Mouse (Mus musculus): ENCODE results near the gene Dpysl4.

Gene Dpysl4

DNA sequence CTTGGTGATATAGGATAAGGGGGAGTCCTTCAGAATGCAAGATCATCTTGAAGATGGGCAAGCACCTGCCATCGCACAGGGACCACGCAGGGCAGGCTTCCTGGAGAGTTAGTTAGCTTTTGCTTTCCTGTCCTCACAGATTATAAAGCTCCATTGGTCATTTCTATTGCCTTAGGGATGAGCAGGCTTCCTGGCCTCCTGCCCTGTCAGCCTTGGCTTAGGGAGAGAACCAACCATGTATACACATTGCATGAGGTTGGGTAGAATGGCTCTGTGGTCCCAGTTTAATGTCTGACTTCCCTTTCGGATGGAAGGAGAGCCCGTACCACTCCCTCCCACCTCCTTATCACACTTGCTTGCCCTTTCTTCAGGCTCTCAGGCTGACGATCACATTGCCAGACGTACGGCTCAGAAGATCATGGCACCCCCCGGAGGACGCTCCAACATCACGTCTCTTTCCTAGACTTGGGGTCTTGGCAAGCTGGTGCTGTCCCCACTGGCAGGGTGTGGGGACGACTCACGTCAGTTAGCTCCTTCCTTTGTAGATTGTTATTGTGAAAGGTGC is 14.8 kb downstream of the Dpysl4 start:
- no peak for DNase-seq

DNA sequence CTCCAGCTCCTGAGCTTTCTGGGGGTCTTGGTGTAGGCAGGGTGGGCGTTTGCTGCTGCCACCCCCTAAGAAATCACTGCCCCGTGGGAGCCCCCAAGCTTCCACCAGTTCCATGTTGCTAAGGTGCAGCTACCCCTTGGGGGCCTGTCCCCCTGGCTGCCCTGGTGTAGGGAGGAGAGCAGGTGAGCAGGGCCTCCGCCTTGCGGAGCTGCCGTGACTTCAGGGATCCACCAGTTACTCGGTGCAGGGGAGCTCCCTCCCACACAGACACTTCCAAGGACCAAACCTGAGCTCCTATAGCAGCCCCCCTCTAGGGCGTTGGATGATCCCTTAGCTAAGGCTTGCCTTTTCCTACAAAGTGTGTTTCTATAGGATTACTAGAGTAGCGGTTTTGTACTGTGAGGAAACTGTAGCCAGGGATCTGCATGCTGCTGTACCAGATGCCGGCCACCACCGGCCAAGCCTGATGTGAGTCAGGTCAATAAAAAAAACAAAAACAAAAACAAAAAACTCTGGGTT is 15.5 kb downstream of the Dpysl4 start:
- DNase-seq, result no peak

DNA sequence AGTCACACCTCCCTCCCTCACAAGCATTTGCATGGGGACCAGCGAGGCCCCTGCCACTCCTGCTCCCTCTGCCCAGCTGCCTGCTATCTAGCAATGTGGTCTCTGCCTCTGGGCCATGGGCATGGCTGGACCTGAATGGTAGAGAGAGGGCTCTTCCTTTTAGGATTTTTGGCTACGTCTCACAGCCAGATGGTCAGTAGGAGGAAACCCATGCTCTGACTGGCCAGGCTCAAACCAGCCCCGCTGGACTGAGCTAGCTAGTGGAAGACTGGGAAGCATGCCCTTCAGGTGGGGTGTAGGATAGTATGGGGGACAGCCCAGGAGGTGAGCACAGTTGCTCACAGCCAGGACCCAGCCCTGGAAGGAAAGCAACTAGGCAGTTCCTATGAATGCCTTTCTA is 16.0 kb downstream of the Dpysl4 start:
- no peak for DNase-seq

DNA sequence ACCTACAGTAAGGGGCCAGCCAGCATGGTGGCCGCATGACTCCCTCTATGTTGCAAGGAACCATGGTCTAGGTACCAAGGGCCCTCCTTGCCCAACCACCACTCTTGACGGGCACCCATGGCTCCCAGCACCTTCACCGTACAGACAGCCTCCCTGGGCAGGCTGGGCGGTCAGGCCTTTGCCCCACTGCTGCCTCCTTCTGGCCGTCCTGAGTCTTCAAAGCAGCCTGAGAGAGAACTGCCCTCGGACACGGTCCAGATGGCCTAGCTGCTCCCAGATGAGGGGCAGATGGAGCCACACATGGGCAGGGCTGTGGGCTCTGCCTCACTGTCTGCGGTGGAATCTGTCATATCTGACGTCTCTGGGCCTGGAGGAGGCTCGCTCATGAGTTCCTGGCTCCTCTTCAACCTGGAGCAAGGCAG is 18.2 kb downstream of the Dpysl4 start:
- DNase-seq, result no peak

DNA sequence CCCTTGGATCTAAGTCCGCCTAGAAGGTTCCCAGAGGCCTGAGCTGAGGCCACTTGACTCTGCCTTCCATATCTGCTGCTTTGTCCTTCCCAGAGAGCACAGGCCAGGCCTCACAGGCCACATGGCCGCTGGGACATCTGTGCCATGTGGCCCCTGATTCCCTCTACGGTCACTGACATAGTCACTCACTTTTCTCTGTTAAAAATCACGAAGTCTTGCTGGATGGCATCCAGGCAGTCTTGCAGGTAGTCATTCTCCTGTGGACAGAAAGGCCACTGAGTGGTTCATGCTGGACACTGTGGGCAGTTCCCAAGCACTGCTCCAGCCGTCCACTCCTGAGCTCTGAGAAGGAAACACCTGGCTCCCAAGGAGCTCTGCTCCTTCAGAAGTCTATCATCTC is 19.3 kb downstream of the Dpysl4 start:
- DNase-seq, result no peak

DNA sequence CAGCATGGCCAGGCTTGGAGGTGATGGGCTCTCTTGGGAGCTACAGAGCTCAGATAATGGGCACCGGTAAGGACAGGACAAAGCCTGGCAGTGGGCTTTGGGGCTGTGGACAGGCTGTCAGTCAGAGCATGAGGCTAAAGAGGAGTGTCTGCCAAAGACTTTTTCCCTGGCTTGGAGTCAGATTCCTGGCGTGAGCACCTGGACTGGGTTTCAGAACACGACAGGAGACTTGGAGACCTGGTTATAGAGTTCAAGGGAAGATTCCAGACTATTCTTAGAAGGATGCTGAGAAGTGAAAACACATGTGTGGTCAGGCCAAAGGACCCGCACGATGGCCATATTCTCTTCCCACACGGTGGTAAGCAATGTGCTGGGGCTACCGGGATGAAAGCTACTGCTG is 19.9 kb downstream of the Dpysl4 start:
- no peak for DNase-seq

DNA sequence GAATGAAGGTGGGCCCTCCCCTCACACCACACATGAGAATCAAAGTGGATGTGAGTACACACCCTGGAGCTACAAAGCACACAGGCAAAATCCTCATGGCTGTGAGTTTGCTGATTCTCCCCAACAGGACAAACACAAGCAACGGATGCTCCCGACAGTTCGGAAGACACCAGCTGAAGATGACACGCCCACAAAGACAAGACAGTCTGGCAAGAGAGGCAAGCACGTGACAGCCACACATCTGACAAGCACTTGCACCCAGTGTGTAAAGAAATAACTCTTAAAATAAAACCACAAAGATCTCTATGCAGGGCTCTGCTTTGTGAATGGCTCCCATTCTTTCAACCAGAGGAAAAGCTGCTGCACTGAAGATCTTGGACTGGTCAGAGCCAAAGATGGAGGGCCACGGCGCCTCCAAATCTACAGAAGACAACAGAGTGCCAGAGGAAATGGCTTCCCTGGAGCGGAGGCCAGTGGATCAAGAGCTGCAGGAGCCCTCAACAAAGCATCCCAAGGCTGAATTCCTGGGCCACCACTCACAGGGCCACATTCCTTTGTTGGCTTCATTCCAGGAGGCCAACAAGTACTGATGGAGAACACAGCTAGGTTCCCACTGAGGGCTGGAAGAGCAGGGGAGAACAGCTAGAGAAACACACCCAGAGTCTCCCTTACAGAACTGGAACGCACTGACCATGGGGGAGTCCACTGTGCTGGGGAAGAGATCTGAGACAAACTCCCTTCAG is 22.3 kb downstream of the Dpysl4 start:
- no peak for DNase-seq

DNA sequence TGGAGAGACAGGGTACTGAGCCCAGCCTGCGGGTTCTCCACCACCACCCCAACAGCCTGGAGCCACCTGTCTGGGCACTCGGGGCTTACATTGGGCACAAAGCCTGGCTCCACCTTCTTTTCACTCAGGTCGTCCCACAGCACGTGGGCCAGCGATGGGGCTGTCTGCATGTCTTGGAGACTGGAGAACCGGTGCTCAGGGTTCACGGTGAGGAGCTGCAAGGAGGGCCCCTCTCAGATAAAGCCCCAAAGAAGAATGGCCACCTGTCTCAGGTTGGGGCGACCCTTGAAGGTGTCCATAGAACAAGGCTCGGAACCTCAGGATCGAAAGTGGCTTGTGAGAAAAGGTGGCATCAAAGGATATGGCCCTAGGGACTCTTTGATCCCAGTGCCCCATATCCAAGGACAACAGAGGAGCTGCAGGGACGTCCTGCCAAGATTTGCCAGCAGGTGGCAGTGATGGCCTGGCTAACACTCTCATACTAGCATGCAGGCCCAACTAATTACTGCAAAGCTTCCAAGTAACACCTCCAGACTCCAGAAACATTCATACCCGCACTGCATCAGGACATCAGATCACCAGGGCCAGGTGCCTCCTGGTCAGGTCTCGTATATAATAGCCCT is 33.5 kb downstream of the Dpysl4 start:
- peak in 1 of 2 experiments; percentile 11 for DNase-seq

DNA sequence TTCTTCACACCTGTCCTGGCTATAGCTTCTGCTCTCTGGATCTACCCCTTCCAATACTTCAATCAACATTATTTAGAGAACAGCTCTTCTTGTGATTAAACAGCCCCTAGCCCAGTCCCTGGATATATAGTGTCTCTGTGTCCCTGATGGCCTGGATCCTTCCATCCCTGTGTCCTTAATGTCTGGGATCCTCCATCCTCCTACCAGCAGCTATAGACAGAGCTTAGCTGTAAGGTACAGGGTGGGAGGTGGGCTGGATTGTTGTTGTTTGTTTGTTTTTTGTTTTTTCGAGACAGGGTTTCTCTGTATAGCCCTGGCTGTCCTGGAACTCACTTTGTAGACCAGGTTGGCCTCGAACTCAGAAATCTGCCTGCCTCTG is 34.0 kb downstream of the Dpysl4 start:
- DNase-seq, result no peak

DNA sequence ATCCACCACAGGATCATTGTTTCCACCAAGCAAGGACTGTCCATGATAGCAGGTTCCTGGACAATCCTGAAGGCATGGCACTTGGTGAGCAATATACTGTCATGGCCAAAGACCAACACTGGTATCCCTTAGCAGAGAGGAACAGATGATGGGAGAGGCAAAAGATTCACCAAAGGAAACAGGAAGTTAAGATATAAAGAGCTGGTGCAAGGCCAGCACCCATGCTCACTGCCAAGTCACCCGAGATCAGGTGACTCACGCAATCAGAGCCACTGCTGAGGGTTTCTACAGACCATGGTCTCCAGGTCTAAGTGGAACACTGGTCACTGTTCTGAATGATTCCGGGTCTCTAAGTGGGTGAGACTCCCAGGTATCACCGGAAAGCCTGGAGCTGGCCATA is 40.1 kb downstream of the Dpysl4 start:
- DNase-seq, result no peak

DNA sequence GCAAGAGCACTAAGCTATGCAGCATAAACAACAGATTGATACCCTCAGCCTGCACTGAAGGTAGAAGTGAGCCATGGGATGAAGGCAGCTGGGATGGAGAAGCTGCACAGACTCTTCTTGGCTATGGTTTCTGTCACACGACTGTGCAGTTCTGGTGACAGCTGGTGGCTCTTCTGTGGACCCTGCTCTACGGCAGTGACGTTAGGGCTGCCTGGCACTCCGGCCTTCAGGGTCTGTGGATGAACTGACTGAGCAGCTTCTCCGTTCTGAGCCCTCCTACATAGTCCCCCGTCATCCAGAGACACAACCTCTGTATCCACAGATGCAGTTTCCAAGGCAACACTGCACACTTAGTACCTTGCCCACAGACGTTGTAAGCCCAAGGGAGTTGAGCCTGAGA is 40.7 kb downstream of the Dpysl4 start:
- DNase-seq, result no peak

DNA sequence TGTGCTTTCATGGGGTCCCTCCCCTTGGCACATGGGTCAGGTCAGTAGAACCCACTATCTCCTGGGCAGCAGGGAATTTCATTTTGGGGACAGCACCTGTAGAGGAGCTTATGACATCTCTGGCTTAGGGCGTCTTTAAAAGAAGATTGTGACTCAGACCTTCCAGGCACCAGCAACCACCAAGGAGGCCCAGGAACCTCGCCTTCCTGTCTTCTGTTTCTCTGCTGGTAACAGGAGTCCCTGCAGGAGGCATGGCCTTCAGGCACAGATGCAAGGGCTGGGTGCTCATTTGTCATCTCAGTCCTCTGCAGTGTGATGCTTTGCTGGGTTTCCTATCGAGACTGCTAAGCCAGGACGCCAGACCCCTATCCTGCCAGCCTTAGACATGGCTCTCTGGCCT is 43.2 kb downstream of the Dpysl4 start:
- no peak for DNase-seq

DNA sequence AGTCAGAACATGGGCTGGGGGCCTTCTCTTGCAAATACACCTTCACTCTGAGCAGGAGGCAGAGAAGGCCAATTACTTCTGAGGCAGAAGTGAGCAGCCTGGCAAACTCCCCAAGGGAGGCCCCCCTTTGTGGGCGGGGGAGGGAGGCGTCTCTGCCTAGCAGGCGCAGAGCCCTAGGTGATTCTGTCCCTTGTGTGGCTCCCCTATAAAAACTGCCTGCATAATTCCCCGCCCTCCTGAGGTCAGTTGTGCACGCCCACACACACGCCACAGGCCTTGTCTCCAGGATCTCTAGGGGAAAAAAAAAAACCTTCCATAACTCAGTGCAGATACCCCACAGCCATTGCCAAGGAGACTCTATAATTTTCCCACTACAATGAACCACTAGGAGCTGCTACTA is 44.6 kb downstream of the Dpysl4 start:
- no peak for DNase-seq

DNA sequence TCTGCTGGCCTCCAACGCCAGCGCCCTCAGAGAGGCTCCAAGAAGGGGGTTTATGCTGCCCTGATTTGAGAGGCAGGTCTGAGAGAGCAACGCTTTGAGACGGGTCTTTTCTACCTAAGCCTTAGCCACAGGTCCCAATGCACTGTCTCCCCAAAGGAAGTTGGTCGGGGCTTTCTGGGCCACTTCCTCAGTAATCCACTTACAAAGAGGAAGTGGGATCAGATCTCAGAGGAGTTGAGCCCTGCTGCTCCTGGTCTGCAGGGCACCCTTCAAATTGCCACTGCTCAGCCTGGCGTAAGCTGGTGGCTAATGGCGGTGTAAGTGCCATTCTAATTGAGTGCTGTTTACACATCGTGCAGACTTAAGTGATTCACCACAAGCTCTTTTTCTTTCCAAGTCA is 45.7 kb downstream of the Dpysl4 start:
- no peak for DNase-seq

DNA sequence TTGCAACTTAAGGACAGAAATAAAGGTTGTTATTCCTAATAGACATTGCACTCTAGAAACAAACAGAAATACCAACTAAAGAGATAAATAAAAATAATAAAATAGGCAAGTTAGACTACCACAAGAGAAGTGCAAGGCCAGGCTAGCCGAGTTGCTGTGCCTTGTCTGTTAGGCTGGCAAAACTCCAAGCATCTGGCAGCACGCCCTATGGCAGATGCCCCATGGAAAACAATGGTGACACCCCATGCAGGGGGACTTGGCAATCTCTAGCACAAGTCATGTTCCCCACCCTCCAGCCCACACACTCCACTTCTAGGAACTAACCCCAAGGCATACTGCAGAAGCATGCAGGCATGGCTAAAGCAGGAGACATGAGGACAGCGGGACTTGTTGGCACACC is 47.6 kb downstream of the Dpysl4 start:
- DNase-seq, result no peak

DNA sequence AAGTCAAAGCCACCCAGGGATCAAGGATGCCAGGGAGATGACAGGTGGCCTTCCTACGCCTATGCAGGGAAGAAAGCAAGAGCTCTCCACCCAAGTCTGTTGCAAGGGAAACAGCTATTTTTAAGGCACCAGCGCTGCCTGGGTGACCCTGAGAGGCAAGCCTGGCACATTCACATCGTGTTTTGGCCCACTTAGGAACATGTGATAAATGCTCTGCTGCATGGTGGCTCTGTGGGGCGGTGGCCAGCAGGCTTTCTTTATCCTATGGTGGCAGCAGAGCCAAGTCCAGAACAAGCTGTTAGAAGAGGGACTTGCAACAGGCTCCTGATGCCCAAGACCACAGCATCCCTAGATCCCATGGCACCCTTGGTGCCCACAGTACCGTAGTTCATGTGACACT is 49.4 kb downstream of the Dpysl4 start:
- DNase-seq, result no peak

DNA sequence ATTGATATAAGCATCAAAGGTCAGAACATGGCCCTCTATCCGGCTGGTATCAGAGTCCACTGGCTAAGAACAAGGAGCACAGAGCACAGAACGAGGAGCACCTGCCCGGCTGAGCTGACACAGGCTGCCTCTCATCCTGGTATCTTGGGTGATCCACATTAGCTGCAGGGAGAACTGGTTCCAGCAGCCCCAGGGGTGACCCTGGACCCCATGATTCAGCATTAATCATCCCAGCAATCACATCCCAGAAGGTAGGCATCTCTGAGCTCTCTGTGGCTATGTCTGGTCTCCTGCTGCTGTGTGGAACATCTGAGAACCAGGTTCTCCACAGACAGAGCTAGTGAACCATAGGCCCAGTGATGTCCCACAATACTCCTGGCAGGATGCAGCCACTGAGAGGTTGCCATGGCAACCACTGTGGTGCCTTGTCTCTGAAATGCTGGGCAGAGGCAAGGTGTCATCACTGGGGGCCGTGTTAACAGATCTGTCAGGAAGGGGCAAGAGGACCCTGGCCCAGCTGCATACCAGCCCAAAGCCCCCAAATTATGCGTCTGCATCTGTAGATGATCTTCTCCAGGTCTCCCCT is 51.2 kb downstream of the Dpysl4 start:
- DNase-seq, result no peak

DNA sequence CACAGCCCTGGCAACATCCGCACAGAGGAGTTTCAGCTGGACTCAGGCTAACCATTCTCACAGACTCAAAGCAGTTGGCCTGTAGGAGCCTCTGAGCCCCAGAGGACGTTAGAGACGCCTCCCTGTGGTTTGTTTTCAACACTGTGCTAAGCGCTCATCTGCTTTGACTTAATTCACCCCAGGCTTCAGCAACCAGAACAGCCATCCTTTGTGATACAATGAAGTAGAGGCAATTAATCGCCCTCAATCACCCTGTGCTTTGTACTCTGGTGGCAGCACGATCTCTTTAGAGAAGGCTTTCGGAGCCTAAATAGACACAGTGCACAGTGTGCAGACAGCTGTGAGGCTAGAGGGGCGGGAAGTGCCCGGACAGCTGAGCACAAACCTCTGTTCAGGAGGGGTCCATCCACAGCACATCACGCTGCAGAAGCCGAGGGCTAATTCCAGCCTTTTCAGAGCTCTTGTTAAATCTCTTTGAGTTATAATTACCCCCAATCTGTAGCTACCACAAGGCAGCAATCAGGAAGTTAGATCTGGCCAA is 54.2 kb downstream of the Dpysl4 start:
- no peak for DNase-seq

DNA sequence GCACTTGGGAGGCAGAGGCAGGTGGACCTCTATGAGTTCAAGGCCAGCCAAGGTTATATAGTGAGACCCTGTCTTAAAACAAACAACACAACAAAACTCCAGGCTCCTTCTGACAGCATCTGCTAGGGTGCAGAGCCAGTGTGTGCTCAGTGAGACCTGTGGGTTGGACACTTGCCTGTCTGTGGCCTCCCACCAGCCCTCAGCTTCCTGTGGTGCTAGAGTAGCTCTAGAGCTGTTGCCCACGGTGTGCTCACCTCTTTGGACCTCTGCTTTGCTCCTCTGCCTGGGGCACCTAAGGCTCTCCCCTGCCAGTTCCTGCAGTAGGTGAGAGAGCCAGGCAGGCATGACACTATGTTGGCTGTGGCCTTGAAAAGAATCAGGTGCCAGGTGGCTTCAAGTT is 58.0 kb downstream of the Dpysl4 start:
- DNase-seq, result no peak

DNA sequence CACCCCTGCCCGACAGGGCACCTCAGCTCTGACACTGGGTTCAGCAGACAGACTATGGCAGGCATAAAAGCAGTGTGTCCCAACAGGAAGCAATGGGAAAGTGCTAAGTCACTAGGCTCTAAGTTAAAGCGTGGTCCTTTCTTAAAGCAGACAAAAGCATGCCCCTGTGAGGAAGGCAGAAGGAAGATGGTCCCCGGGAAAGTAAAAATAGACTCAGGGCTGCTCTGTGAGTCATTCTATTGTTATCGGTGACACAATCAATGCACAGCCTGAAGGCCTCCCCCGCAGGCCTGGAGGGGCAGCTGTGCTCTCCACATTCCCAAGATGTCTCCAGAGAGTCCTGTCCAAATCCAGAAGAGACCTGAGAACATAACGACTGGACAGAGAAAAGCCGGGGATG is 60.1 kb downstream of the Dpysl4 start:
- DNase-seq, result no peak

DNA sequence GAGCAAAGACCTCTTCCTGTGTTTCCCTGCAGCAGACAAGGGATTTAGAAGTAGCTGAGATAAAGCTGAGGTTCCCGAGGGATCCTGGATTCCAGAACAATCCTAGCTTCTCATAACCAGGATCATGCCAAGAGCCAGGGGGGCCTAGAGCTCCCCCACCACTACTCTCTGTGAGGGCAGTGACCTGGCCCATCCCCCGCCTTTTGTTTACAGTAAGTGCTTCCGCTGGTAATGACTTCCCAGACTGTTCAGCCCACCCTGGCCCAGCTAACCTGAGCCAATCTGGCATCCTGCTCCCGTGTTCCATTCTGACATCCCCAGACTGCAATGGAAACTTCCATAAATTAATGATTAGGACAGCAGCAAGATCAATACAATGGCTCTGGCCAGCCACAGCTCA is 61.6 kb downstream of the Dpysl4 start:
- DNase-seq, result no peak

DNA sequence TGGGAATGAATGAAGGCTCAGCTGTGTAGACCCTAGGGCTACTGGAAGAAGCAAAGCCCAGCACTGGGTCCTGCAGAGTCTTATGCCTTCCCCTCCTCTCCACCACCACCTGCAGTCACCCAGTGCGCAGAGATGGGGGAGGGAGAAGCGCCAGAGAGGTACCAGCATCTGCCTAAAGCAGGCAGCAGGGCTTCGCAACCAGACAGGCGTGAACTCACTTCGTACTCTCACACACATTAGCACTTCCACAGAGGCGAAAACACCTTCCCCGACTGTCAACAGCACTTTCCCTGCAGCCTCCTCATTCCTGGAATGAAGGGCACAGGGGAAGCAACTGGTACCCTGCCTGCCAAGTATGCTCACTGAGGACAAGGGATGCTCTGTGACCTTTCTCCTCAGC is 63.6 kb downstream of the Dpysl4 start:
- DNase-seq, result no peak

DNA sequence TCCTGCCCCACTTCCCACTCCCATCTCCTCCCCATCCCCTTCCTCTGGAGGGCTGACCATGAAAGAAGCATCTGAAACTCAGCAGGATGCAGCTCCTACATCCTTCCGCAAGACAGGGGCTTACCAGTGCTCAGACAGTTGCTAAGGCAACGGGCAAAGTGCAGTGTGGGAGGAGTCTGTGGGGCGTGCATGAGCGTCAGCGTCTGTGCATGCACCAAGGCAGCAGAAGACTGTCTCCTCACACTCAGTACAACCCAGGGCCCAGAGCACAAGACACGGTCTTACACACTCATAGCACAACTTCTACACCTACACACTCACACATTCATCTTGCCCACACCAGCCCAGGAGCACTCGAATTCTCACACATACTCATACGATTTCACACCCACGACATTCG is 65.3 kb downstream of the Dpysl4 start:
- DNase-seq, result no peak
